In genomic region chr11:8147790-8148484, GRCm38 (mm10) we compare ENCODE assay signal across 13 mouse cellular contexts.
DNase-seq lines count a peak whose midpoint lies in the region; ATAC-seq lines count a peak whose summit lies in the region.
"Had no signal": no experiment of that assay in that cellular context is flagged by ENCODE, and none has a peak within 500 bp of the region (broad histone marks: within the 10 kb centered on the region; RNA-seq: fewer than 3 reads in every experiment).

No protein-coding gene starts in this region.

- no peaks in the 10 kb centered on the region for H3K27me3 ChIP-seq in embryonic facial prominence, embryonic 14.5 days (replicated peaks; ENCODE audit: control insufficient read depth, insufficient read depth, low read length)
- peaks cover 16% of the 10 kb centered on the region for H3K27me3 ChIP-seq in midbrain, embryonic 13.5 days

- no peak overlapping the region for H3K4me3 ChIP-seq in embryonic facial prominence, embryonic 14.5 days (ENCODE audit: low read depth, low read length)
- H3K4me3 ChIP-seq in midbrain, embryonic 13.5 days (replicated peaks): no peak overlapping the region

- H3K4me2 ChIP-seq in embryonic facial prominence, embryonic 14.5 days (ENCODE audit: low read depth, low read length): peak overlapping the region; percentile 18
- H3K4me2 ChIP-seq in midbrain, embryonic 13.5 days (replicated peaks): peak overlapping the region; percentile 22

- no peak overlapping the region for H3K9ac ChIP-seq in embryonic facial prominence, embryonic 14.5 days (ENCODE audit: low read depth, low read length)
- H3K9ac ChIP-seq in midbrain, embryonic 13.5 days (replicated peaks): no peak overlapping the region

- H3K36me3 ChIP-seq in embryonic facial prominence, embryonic 14.5 days (ENCODE audit: control insufficient read depth, insufficient read depth, low read length): no peaks in the 10 kb centered on the region
- H3K36me3 ChIP-seq in midbrain, embryonic 13.5 days: no peaks in the 10 kb centered on the region

- no peaks in the 10 kb centered on the region for H3K4me1 ChIP-seq in embryonic facial prominence, embryonic 14.5 days (ENCODE audit: control insufficient read depth, insufficient read depth, low read length)
- H3K4me1 ChIP-seq in midbrain, embryonic 13.5 days (replicated peaks): peaks cover 12% of the 10 kb centered on the region

- DNase-seq in embryo, embryonic 10 days (ENCODE audit: low spot score): peak; percentile 30
- DNase-seq in embryo, embryonic 9.5 days (ENCODE audit: extremely low spot score): no peak
- peak; percentile 91 for DNase-seq in Muller cell, postnatal 12 days (ENCODE audit: inconsistent ontology term)
- peak; percentile 56 for DNase-seq in embryonic facial prominence, embryonic 14.5 days (ENCODE audit: low spot score)
- DNase-seq in right cerebral cortex, adult 2 months (ENCODE audit: low spot score in 2 of 2): no peak
- DNase-seq in kidney, adult 8-10 months: no peak
- DNase-seq: gastrocnemius, postnatal 25 days; kidney, adult 18-20 months; lung, adult 2 months; spleen, adult 18-20 months; thymus, adult 2 months had no signal

- ATAC-seq in embryonic facial prominence, embryonic 14.5 days (ENCODE audit: low read depth): no peak
- peak; percentile 72 for ATAC-seq in midbrain, embryonic 13.5 days
- ATAC-seq in erythroid progenitor cell, adult 5-6 weeks (replicated peaks; ENCODE audit: low FRiP score, poor library complexity, severe bottlenecking): no peak

- H3K27ac ChIP-seq in embryonic facial prominence, embryonic 14.5 days (replicated peaks; ENCODE audit: low read depth, low read length): no peak overlapping the region
- no peak overlapping the region for H3K27ac ChIP-seq in midbrain, embryonic 13.5 days

- 33% methylated on average over 6 of the region's 6 CpGs for WGBS in embryonic facial prominence, embryonic 14.5 days
- 9% methylated on average over 6 of the region's 6 CpGs for WGBS in midbrain, embryonic 13.5 days

- H3K9me3 ChIP-seq in embryonic facial prominence, embryonic 14.5 days (ENCODE audit: control insufficient read depth, low read length): no peaks in the 10 kb centered on the region
- no peaks in the 10 kb centered on the region for H3K9me3 ChIP-seq in midbrain, embryonic 13.5 days

Comparison
In these comparisons a context has a peak if more than half of its experiments do, and no peak if none do; other contexts are left out.
1. DNase-seq: peak in embryo, embryonic 10 days (single experiment), Muller cell, postnatal 12 days (single experiment) and embryonic facial prominence, embryonic 14.5 days (single experiment); none in embryo, embryonic 9.5 days (single experiment), right cerebral cortex, adult 2 months (0 of 2) and kidney, adult 8-10 months (0 of 2).